Comparison of ENCODE assay signal across 8 mouse cellular contexts in genomic region chr1:167283441-167284257, GRCm38 (mm10). TPM values are rescaled to one million over a fixed set of nuclear protein-coding genes. Genes with fewer than 3 reads are reported as not detected.
DNase-seq lines count a peak whose midpoint lies in the region; ATAC-seq and TF ChIP-seq lines count a peak whose summit lies in the region.

No protein-coding gene starts in this region.

- H3K9ac ChIP-seq in heart, embryonic 13.5 days: peak overlapping the region; percentile 93
- peak overlapping the region; percentile 50 for H3K9ac ChIP-seq in lung, postnatal 0 days (replicated peaks; ENCODE audit: low read depth)

- H3K27me3 ChIP-seq in heart, embryonic 13.5 days (replicated peaks): peaks cover 7% of the 10 kb centered on the region
- no peaks in the 10 kb centered on the region for H3K27me3 ChIP-seq in lung, postnatal 0 days (replicated peaks; ENCODE audit: insufficient read depth, low read length)

- peak overlapping the region; percentile 87 for H3K4me2 ChIP-seq in heart, embryonic 13.5 days
- H3K4me2 ChIP-seq in lung, postnatal 0 days (replicated peaks; ENCODE audit: low read depth, low read length): peak overlapping the region; percentile 97

- H3K9me3 ChIP-seq in heart, embryonic 13.5 days: no peaks in the 10 kb centered on the region
- H3K9me3 ChIP-seq in lung, postnatal 0 days (ENCODE audit: low read length): no peaks in the 10 kb centered on the region

- H3K4me3 ChIP-seq in heart, embryonic 13.5 days: peak overlapping the region; percentile 91
- H3K4me3 ChIP-seq in layer of hippocampus, adult 2 months: peak overlapping the region; percentile 92
- H3K4me3 ChIP-seq in lung, postnatal 0 days (ENCODE audit: low read depth, low read length): peak overlapping the region; percentile 77

- WGBS in heart, embryonic 13.5 days: under 1% methylated on average over 44 of the region's 44 CpGs
- WGBS in lung, postnatal 0 days: under 1% methylated on average over 43 of the region's 44 CpGs

- H3K36me3 ChIP-seq in heart, embryonic 13.5 days: no peaks in the 10 kb centered on the region
- no peaks in the 10 kb centered on the region for H3K36me3 ChIP-seq in lung, postnatal 0 days (ENCODE audit: insufficient read depth, low read length)

- DNase-seq in CD4-positive, CD25-positive, alpha-beta regulatory T cell, adult 2 months (ENCODE audit: low read depth, low spot score): peak; percentile 68
- DNase-seq in NIH3T3 (ENCODE audit: low read depth): peak; percentile 86
- peak; percentile 82 for DNase-seq in embryo, embryonic 10.5 days (ENCODE audit: low spot score)
- DNase-seq in layer of hippocampus, adult 2 months (ENCODE audit: low spot score in 2 of 2): peak; percentile 46 to 55
- DNase-seq in lung, postnatal 0 days (ENCODE audit: low spot score): peak; percentile 71
- peak; percentile 62 for DNase-seq in ovary, postnatal 36 days (ENCODE audit: low spot score)
- DNase-seq in thymus, postnatal 4 days: peak; percentile 70

- TF ChIP-seq CTCF in layer of hippocampus, adult 2 months (conservative IDR thresholded peaks at IDR 0.05): no peak; the same call in 1 of the 2 replicates
- peak; percentile 48 for TF ChIP-seq CTCF in lung, postnatal 0 days (IDR thresholded peaks at IDR 0.05)

- H3K4me1 ChIP-seq in heart, embryonic 13.5 days: peaks cover 42% of the 10 kb centered on the region
- no peaks in the 10 kb centered on the region for H3K4me1 ChIP-seq in lung, postnatal 0 days (ENCODE audit: insufficient read depth, low read depth, low read length)

- ATAC-seq in heart, embryonic 13.5 days (ENCODE audit: extremely low read depth, insufficient number of reproducible peaks, low FRiP score, low TSS enrichment): no peak
- peak; percentile 12 for ATAC-seq in lung, postnatal 0 days

- TF ChIP-seq EP300 in lung, postnatal 0 days (IDR thresholded peaks at IDR 0.05): no peak

- peak overlapping the region; percentile 93 for H3K27ac ChIP-seq in heart, embryonic 13.5 days (replicated peaks)
- peak overlapping the region; percentile 94 for H3K27ac ChIP-seq in layer of hippocampus, adult 2 months
- H3K27ac ChIP-seq in lung, postnatal 0 days (ENCODE audit: low read length): peak overlapping the region; percentile 89

RNA-seq across cellular contexts. Expression of gene Uck2, which starts 1.5 kb away (rescaled TPM):
- 46.8 and 50.9 TPM in 2 replicates for polyA plus RNA-seq in heart, embryonic 13.5 days (2015; fragmentation: Nextera tagmentation; extraction: Ambion mirVana)
- total RNA-seq in layer of hippocampus, adult 2 months (2021): 10 to 100 TPM; 36.5 to 36.7 TPM
- polyA plus RNA-seq in lung, postnatal 0 days (2015; fragmentation: Nextera tagmentation; extraction: Ambion mirVana): 21.6 and 22.9 TPM in 2 replicates

RNA-seq across cellular contexts. Expression of gene Tmco1, which starts 24.5 kb away (rescaled TPM):
- 69.9 and 81.9 TPM in 2 replicates for polyA plus RNA-seq in heart, embryonic 13.5 days (2015; fragmentation: Nextera tagmentation; extraction: Ambion mirVana)
- 10 to 100 TPM; 49.6 to 50.4 TPM for total RNA-seq in layer of hippocampus, adult 2 months (2021)
- polyA plus RNA-seq in lung, postnatal 0 days (2015; fragmentation: Nextera tagmentation; extraction: Ambion mirVana): 94.7 and 99.7 TPM in 2 replicates
